Mouse (Mus musculus): ENCODE results near the gene Gpr156.
A peak's percentile ranks its signal among the peaks of the same experiment; 100 is the strongest.
"Not testable (repeated sequence)": the region's sequence is repeated elsewhere in the genome, so short reads cannot be mapped to it uniquely, and the experiment has no call there.

Gpr156 gene

GRCm38 (mm10) chr16:38000178-38000577 is 83.9 kb downstream of the Gpr156 start:
- DNase-seq (ENCODE audit: low read depth, low spot score), result no peak

DNA sequence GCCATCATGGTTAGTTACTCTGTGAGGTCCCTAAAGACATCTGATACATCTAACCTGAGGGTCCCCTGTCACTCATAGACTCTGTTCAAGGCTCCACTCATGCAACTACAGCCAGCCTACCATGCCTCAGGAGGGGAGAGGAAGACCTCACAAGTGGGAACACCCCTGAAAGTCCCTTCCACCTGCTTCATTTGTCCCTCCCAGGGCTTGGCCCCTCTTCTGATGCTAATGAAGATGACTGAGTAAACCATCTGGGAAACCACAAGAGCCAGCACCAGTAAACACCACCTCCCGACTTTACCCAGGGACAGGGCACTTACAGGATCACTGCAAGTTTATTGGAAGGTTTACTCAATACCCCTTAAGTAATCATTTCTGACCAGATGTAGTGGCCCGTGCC is 85.5 kb downstream of the Gpr156 start:
- DNase-seq (ENCODE audit: low read depth, low spot score), result no peak

DNA sequence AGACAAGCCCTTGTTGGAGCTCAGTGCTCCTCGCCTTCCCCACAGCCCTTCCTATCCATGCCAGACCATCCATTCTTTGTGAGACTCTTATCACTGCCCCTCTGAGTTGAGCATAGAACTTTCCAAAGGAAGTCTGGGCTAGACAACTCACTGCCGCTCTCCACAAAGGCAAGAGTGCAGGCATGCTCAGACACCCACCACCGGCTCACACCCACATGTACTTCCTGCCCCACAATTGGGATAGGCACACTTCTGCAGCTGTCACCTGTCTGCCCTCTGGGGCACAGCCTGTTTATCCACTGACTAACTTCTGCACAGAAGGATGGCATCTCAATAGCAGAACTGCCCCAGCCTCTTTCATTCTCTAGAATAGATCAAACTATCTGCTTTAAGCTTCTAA is 86.2 kb downstream of the Gpr156 start:
- DNase-seq (ENCODE audit: low read depth, low spot score), result no peak

GRCm38 (mm10) chr16:38004486-38005020 is 88.3 kb downstream of the Gpr156 start:
- no peak for DNase-seq (ENCODE audit: low read depth, low spot score)

- no peak for DNase-seq (ENCODE audit: low read depth, low spot score)
Observed at GRCm38 (mm10) chr16:38005471-38005870, 89.2 kb downstream of the Gpr156 start.

GRCm38 (mm10) chr16:38008371-38008770 is 92.1 kb downstream of the Gpr156 start:
- no peak for DNase-seq (ENCODE audit: low read depth, low spot score)

GRCm38 (mm10) chr16:38009041-38009825 is 92.9 kb downstream of the Gpr156 start:
- DNase-seq (ENCODE audit: low read depth, low spot score), result no peak

DNA sequence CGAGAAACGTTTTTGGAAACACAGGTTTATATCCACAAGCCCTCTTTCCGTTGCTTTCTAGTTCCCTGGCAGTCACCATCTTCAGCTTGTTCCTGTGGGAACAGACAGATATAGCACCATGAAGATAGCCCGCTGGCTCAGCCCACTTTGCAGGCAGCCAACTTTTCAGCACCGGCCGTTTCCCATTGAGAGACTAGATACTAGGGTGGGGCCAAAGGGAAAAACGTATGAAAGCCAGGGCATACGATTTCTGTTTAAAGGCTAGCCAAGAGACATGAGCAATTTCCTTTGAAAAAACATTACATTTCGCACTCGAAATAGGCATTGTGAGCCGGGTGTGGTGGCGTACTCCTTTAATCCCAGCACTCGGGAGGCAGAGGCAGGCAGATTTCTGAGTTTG is 95.2 kb downstream of the Gpr156 start:
- no peak for DNase-seq (ENCODE audit: low read depth, low spot score)

GRCm38 (mm10) chr16:38012382-38012781 is 96.1 kb downstream of the Gpr156 start:
- no peak for DNase-seq (ENCODE audit: low read depth, low spot score)

DNA sequence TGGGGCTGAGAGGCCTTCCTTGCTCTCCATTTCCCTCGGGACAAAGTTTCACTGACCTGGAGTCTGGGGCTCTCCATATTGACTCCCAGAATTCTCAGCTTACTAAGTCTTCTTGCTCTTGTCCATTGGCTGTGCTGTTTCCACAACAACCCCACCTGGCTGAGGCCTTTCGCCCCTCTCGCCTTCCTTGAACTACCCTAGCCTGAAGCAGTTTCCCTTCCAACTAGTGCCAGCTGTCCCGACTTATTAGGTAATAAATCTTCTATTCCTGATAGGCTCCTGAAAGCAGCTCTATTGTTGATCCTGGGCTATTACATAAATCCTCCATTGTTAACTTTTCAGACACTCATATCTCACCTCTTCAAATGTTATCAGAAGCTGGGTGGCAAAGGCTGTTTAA is 96.6 kb downstream of the Gpr156 start:
- peak; percentile 62 for DNase-seq (ENCODE audit: low read depth, low spot score)

DNA sequence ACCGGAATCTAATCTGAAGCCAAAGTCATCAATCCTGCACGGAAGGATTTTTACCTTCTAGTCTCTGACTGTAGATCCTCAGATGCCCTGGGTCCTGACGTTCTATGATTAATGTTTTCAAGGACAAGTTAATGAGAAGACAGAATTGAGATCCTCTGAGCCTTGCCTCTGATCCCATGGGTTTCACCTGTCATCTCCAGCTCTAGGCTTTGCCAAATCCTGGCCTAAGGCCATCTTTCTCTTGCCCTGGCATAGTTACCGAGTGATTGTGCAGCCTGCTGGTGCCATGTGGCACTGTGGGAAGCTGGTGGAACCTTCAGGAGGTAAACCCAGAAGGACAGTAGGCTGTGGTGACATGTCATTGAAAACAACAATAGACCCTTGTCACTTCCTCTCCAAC is 98.7 kb downstream of the Gpr156 start:
- no peak for DNase-seq (ENCODE audit: low read depth, low spot score)

DNA sequence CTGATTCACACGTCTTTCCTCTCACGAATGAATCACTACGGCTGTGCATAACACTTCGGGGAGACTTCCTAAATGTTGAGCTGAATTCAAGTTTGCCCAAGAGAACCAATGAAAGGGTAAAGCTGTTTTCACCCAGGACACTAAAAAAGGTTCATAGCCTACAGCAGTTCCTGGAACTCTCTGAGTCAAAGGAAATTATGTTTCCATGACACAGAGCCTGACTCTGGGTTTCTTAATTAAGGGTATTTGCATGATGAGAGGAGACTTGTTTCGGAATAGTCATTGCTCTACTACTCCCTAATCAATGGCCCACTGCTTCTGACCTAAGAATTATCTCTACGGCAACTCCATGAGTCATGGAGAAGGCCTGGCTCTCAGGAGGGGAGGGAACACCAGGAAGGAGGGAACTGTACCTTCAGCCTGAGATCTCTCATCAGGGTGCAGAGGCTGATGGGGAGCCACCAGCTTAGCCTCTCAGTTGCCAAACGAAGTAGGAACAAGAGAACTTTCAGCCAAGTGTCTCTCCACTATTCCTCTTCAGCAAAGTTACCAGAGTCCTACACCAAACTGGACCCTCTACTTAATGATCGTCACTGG is 100.7 kb downstream of the Gpr156 start:
- no peak for DNase-seq (ENCODE audit: low read depth, low spot score)

GRCm38 (mm10) chr16:38017958-38018376 is 101.7 kb downstream of the Gpr156 start:
- DNase-seq (ENCODE audit: low read depth, low spot score), result no peak

- DNase-seq (ENCODE audit: low read depth, low spot score), result no peak
Observed at GRCm38 (mm10) chr16:38032644-38033043, 116.3 kb downstream of the Gpr156 start.

DNA sequence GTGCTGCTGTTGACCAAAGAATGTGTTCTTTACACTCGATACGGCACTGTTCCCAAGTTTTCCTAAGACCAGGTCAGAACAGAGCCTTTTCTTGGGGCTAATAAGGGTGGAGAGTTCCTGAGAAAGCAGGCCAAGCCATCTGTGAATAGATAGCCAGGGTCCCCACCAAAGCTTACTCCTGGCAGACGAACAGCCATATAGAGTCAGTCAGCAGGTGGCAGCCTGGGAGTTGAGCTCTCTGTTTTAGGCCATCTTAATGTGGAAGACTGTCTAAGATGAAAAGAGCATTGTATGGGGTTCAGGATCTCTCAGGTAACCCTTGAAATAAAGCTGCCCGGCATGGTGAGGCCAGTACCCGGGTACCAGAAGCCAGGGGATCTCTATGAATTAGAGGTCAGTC is 116.8 kb downstream of the Gpr156 start:
- DNase-seq (ENCODE audit: low read depth, low spot score), result no peak

DNA sequence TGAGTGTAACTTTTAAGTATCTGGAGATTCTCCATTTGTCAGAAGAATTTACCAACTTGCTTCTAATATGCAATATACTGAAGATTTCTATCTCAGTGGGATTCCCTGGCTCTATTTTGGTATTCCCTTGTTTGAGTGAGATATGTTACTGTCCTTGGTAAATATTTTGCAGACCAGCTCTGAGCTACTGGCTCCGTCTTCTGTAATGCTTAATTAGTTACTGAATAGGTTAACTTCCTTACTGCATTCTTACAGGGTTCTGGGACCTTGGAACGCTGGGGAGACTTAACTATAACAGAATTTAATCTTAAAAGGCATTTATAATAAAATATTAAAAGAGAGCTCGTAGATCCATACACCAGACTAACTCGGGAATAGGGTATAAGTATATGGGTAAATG is 121.8 kb downstream of the Gpr156 start:
- not testable (repeated sequence) for DNase-seq (ENCODE audit: low read depth, low spot score)

DNA sequence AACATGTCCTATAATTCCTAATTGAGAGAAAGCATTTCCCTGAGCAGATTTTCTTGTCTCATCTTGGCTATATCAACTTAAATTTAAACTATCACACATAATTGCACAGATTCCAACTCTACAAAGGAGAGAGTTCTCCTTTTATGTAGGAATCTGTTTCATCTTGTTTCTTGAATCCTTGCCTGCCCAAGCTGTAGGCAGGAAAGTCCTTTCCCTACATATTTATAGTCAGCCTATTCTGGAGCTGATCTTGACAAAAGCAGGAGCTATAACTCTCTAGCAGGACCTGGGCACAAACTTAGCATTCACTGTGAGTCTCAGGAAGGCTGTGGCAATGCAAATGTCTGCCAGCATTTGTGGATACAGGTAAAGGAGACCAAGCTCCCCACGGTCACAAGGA is 125.9 kb downstream of the Gpr156 start:
- no peak for DNase-seq (ENCODE audit: low read depth, low spot score)

GRCm38 (mm10) chr16:38044551-38044950 is 128.3 kb downstream of the Gpr156 start:
- no peak for DNase-seq (ENCODE audit: low read depth, low spot score)

GRCm38 (mm10) chr16:38047781-38048558 is 131.7 kb downstream of the Gpr156 start:
- no peak for DNase-seq (ENCODE audit: low read depth, low spot score)
